Mouse (Mus musculus) spleen, adult 2 months (tissue): ENCODE results near the gene Gpatch8. TPM values are rescaled to one million over a fixed set of nuclear protein-coding genes. Genes with fewer than 3 reads are reported as not detected.
A peak's percentile ranks its signal among the peaks of the same experiment; 100 is the strongest.

Experiments used
- DNase-seq, 2 experiments: peaks; one replicate each; pipeline versions ENCODE4 v3.0.0 to v3.0.0-alpha.2; 2012 to 2021; ENCODE audit warnings: low spot score in 2 of 2, low read depth in 1 of 2
- H3K27ac ChIP-seq: fragments of 200-500 bp; 2 replicates; pipeline ENCODE4 v1.5.1; 2012; ENCODE audit warnings: low read length, inconsistent platforms; ENCODE audit not compliant: insufficient read depth
- H3K27me3 ChIP-seq: fragments of 200-500 bp; 2 replicates; pipeline ENCODE4 v1.6.1; 2012; ENCODE audit warnings: mild to moderate bottlenecking, moderate library complexity, low read length, inconsistent platforms; ENCODE audit not compliant: control insufficient read depth, insufficient read depth
- H3K36me3 ChIP-seq: fragments of 200-500 bp; 2 replicates; pipeline ENCODE4 v1.6.1; 2012; ENCODE audit warnings: mild to moderate bottlenecking, low read length, inconsistent platforms; ENCODE audit not compliant: control insufficient read depth, insufficient read depth
- H3K4me1 ChIP-seq: fragments of 200-500 bp; 2 replicates; pipeline ENCODE4 v1.6.1; 2011; ENCODE audit warnings: inconsistent platforms; ENCODE audit not compliant: control insufficient read depth, insufficient read depth, insufficient read length
- H3K4me3 ChIP-seq: fragments of 200-500 bp; 2 replicates; pipeline ENCODE4 v1.5.1; 2011; ENCODE audit warnings: mild to moderate bottlenecking, inconsistent platforms; ENCODE audit not compliant: insufficient read depth, insufficient read length; ENCODE audit errors: extremely low read depth
- CTCF ChIP-seq: fragments of 200-500 bp; IDR thresholded peaks from 2 replicates; pipeline ENCODE4 v1.5.1; 2011; ENCODE audit warnings: mild to moderate bottlenecking, inconsistent platforms; ENCODE audit not compliant: insufficient read depth, insufficient read length, insufficient replicate concordance; ENCODE audit errors: extremely low read depth
- POLR2A ChIP-seq: fragments of 200-500 bp; IDR thresholded peaks from 2 replicates; pipeline ENCODE4 v1.6.1; 2011; ENCODE audit warnings: low read depth, low read length, inconsistent platforms
- WGBS: fragments of 180-500 bp; shearing (Covaris S2); methylation state at CpG from one replicate; pipeline ENCODE4 v1.1.7; 2018; 5-methylcytosine and 5-hydroxymethylcytosine counted together
- polyA plus RNA-seq: library from polyadenylated mRNA; depleted of rRNA; stranded (reverse); fragments of >200 nt; gene quantifications from 2 replicates; pipeline ENCODE4 v1.2.3, GENCODE M21; 2012; rRNA removed

Gpatch8 gene
- 12.3 and 13.6 TPM in 2 replicates for polyA plus RNA-seq

DNA sequence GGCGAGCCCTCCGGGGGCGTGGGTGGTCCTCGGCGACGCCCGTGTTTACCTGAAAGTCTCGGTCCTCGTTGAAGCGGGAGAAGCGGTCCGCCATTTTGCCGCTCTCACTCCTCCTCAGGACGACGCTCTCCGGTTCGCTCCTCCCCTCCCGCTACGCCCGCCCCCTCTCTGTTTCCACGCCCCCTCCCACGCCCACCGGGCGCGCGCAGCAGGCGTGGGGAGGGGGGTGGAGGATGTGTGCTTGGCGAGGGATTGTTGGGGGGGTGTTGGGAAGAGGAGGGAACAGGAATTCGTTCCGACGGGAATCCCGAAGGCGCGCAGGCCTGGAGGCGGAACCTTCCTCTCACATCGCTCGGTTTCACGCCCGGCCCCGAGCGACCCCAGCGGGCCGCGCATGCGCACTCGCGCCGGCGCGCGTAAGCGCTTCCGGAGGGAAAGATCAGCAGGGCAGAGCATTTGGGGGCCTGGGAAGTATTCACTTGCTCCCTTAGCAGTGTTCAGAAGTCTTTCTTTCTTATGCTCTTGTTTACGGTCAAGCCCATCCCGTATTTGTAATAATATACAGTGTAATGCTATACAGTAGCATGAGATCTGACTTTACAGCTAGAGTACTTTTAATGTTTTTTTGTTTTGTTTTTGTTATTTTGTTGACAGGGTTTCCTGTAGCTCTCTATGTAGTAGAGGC is at the start of gene Gpatch8:
Gene Gpatch8 (minus strand): TSS at position 362 of the 685 bp plus-strand sequence.
- Histone ChIP-seq H3K4me3 (peak within 1 kb of the TSS; percentile 85), H3K4me1 (peaks cover 5% of the 10 kb centered on the region; the same call in 1 of the 2 replicates), H3K27me3 (no peaks in the 10 kb centered on the region), H3K36me3 (no peaks in the 10 kb centered on the region), H3K27ac (peak within 1 kb of the TSS; percentile 89)
- under 1% methylated on average over 47 of the region's 55 CpGs for WGBS
- peak; percentile 74 to 81 for DNase-seq
- no peak for TF ChIP-seq CTCF
- TF ChIP-seq POLR2A, result peak; percentile 78

DNA sequence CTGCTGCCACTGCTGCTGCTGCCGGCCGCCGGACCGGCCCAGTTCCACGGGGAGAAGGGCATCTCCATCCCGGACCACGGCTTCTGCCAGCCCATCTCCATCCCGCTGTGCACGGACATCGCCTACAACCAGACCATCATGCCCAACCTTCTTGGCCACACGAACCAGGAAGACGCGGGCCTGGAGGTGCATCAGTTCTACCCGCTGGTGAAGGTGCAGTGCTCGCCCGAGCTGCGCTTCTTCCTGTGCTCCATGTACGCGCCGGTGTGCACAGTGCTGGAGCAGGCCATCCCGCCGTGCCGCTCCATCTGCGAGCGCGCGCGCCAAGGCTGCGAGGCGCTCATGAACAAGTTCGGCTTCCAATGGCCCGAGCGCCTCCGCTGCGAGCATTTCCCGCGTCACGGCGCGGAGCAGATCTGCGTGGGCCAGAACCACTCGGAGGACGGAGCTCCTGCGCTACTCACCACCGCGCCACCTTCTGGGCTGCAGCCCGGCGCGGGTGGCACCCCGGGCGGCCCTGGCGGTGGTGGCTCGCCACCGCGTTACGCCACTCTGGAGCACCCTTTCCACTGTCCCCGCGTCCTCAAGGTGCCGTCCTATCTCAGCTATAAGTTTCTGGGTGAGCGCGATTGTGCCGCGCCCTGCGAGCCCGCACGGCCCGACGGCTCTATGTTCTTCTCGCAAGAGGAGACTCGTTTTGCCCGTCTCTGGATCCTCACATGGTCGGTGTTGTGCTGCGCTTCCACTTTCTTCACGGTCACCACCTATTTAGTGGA is 48.8 kb upstream of the Gpatch8 start:
- 2% methylated on average over 74 of the region's 74 CpGs for WGBS

DNA sequence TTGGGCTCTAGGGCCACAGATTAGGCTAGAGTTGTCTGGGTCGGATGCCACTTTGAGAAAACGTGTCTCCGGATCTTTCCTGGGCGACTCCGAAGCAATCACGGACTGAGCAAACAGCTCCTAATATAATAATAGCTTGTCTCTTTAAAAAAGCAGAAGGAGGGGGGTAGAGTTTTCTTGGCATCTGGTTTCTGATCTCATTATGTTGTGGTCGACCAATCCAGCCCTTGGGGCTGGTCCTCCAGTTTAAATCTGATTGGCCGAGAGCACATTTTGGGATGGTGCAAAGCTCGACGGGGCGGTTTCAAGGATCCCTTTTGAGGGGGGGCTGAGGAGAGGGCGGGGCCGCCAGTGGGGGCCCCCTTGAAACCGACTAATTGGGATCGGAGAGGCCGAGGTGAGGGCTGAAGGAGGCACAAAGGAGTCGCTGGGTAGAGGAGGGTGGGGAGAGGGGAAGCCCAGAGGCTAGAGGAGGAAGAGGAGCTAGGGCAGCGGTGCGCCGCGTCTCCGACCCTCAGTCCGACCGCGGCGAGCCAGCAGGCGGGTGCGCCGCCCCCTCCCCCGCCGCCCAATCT is 47.9 kb upstream of the Gpatch8 start, which contains the start of gene Fzd2:
Gene Fzd2 (plus strand): TSS at position 387 of the 575 bp plus-strand sequence.
- TF ChIP-seq POLR2A (no peak), CTCF (no peak)
- Histone ChIP-seq H3K4me1 (peaks cover 4% of the 10 kb centered on the region; the same call in 1 of the 2 replicates), H3K4me3 (peak within 1 kb of the TSS; percentile 47), H3K27ac (no peak within 1 kb of the TSS), H3K27me3 (peaks cover 18% of the 10 kb centered on the region), H3K36me3 (no peaks in the 10 kb centered on the region)
- under 1% methylated on average over 17 of the region's 31 CpGs for WGBS
- DNase-seq, result no peak

More for the DNA sequence above, 48.8 kb upstream of the Gpatch8 start:
- Histone ChIP-seq H3K27me3 (peaks cover 18% of the 10 kb centered on the region), H3K36me3 (no peaks in the 10 kb centered on the region), H3K4me3 (peak overlapping the region; percentile 16; the same call in 1 of the 2 replicates), H3K4me1 (peaks cover 4% of the 10 kb centered on the region; the same call in 1 of the 2 replicates), H3K27ac (no peak overlapping the region)
- no peak for TF ChIP-seq CTCF
- TF ChIP-seq POLR2A, result no peak
- no peak for DNase-seq

DNA sequence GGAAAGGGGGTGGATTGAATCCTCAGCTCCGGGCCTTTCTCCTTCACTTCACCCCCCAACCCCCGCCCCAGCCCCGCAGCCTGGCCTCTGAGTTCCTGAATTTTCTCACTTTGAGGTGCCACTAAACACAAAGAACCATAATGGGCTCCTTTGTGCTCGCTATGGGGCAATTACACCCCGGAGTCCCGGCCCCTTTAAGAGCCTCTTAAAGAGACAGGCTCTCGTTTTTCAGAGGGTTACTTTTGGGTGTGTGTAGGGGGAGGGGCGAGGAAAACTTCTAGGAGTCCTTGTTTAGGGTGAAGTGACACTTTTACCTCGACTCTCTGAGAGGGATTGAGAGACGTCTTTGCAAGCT is 47.3 kb upstream of the Gpatch8 start:
- Histone ChIP-seq H3K4me3 (peak overlapping the region; percentile 29), H3K27ac (no peak overlapping the region)

DNA sequence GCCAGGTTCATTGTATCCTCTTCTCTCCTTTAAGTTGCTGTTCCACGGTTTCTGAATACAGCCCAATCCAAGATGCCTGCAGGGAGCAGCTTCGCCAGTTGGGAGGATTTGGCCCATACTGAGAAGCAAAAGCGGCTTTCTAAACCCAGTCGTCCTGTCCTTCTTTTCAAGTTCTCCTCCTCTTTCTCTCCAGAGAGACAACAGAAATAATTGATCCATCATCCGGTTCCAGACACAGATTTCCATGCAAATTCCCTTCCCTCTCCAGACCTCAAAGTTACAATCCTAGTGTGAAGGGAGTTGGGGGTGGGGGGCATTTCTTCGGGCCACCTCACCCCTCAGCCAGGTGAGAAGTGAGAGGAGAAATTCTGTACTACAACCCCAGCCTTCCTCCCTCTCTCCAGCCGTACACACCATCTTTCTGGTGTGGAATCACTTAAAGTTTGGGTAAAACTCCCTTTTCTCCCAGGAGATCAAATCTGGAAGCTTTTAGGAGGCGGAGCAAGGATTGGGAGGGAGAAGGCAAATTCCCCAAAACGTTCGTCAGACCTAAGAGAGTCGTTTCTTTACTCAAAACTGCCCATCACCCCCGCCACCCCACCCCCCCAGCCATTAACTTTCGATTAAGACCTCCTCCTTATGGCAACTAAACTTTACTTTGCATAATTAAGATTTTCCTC is 46.8 kb upstream of the Gpatch8 start:
- TF ChIP-seq CTCF (no peak), POLR2A (no peak)
- DNase-seq, result no peak
- H3K36me3 ChIP-seq, result no peaks in the 10 kb centered on the region
- H3K27ac ChIP-seq, result no peak overlapping the region
- H3K4me1 ChIP-seq, result peaks cover 4% of the 10 kb centered on the region; the same call in 1 of the 2 replicates
- peak overlapping the region; percentile 11; the same call in 1 of the 2 replicates for H3K4me3 ChIP-seq
- WGBS, result 24% methylated on average over 13 of the region's 13 CpGs
- peaks cover 18% of the 10 kb centered on the region for H3K27me3 ChIP-seq

More for the DNA sequence above, 47.3 kb upstream of the Gpatch8 start:
- Histone ChIP-seq H3K36me3 (no peaks in the 10 kb centered on the region), H3K27me3 (peaks cover 18% of the 10 kb centered on the region), H3K4me1 (peaks cover 4% of the 10 kb centered on the region; the same call in 1 of the 2 replicates)
- no peak for DNase-seq
- 1% methylated on average over 10 of the region's 10 CpGs for WGBS
- TF ChIP-seq CTCF (no peak), POLR2A (no peak)

DNA sequence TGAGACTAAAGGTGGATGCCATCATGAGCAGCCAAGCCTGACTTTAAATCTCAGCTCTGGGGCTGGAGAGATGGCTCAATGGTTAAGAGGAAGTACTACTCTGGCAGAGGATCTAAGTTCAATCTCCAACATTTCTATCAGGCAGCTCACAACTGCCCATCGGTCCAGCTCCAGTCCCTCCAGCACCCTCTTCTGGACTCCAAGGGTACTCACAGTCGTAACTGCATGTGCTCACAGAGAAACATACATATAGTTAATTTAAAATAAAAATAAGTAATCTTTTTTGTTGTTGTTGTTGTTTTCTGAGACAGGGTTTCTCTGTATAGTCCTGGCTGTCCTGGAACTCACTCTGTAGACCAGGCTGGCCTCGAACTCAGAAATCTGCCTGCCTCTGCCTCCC is 43.7 kb upstream of the Gpatch8 start:
- Histone ChIP-seq H3K27ac (no peak overlapping the region), H3K4me3 (no peak overlapping the region), H3K27me3 (peaks cover 13% of the 10 kb centered on the region), H3K36me3 (no peaks in the 10 kb centered on the region), H3K4me1 (peaks cover 3% of the 10 kb centered on the region; the same call in 1 of the 2 replicates)
- TF ChIP-seq CTCF (no peak), POLR2A (no peak)
- DNase-seq, result no peak
- WGBS, result 81% methylated on average over 3 of the region's 3 CpGs
